Mouse (Mus musculus): ENCODE data around the gene Sncg. TPM values are rescaled to one million over a fixed set of nuclear protein-coding genes. Genes with fewer than 3 reads are reported as not detected.
"Not testable (repeated sequence)": the region's sequence is repeated elsewhere in the genome, so short reads cannot be mapped to it uniquely, and the experiment has no call there.

Sncg gene
- 51.0 and 125 TPM in 2 replicates for polyA plus RNA-seq (2016; fragmentation: Nextera tagmentation; extraction: Ambion mirVana)

DNA sequence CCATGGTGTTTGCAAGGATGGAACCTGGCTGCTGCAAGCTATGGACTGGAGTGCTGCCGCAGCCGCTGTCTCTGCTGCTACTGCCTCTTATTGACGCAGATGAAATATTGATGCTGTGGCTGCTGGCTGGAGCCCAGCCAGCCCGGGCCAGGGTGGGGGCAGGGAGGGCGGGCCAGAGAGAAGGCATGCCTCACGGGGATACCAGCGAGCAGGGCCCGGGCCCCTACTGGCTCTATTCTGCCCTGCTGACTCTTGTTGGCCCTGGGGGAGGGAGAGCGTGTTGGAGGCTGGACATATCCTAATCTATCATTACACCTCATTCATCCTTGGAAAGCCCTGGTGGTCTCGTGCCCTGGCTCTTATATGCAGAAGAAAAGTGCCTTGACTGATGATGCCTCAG is at the start of gene Sncg:
Gene Sncg, minus strand, starts transcription at position 213 of the 400 bp plus-strand sequence.
- Histone ChIP-seq H3K27me3 (ENCODE audit: insufficient read depth, poor library complexity, severe bottlenecking) (no peaks in the 10 kb centered on the region), H3K27ac (peak within 1 kb of the TSS; percentile 71), H3K36me3 (no peaks in the 10 kb centered on the region), H3K4me1 (replicated peaks) (peaks cover 50% of the 10 kb centered on the region), H3K4me3 (peak within 1 kb of the TSS; percentile 28; the same call in 1 of the 2 replicates), H3K9me3 (no peaks in the 10 kb centered on the region)
- 67% methylated on average over 10 of the region's 10 CpGs for WGBS
- no peak for DNase-seq (ENCODE audit: low spot score)

- DNase-seq (ENCODE audit: low spot score) = no peak
- no peaks in the 10 kb centered on the region for H3K27me3 ChIP-seq (ENCODE audit: insufficient read depth, poor library complexity, severe bottlenecking)
- H3K36me3 ChIP-seq = peaks cover 94% of the 10 kb centered on the region
- H3K27ac ChIP-seq = no peak overlapping the region
- H3K4me3 ChIP-seq = no peak overlapping the region
- H3K9me3 ChIP-seq = no peaks in the 10 kb centered on the region
- 98% methylated on average over 1 of the region's 1 CpGs for WGBS
- H3K4me1 ChIP-seq (replicated peaks) = no peaks in the 10 kb centered on the region
Measured at GRCm38 (mm10) chr14:34421078-34421477, 46.5 kb upstream of the Sncg start.

DNA sequence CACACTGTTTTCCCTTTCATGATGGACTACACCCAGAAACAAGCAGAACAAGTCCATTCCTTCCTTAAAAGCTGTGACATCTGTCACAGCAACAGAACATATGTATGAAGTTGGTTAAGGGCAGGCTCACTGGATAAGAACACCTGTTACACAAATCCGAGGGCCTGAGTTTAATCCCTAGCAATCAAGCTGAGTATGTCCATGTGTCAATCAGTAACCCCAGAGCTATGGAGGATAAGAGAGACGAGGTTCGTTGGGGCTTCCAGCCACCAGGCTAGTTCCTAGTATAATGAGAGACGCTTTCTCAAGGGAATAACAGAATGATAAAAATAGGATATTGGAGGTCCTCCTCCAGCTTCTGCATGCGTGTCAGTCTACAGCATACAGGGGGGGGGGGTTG is 42.9 kb upstream of the Sncg start:
- Histone ChIP-seq H3K36me3 (peaks cover 94% of the 10 kb centered on the region), H3K4me3 (no peak overlapping the region), H3K27ac (no peak overlapping the region), H3K27me3 (ENCODE audit: insufficient read depth, poor library complexity, severe bottlenecking) (no peaks in the 10 kb centered on the region), H3K4me1 (replicated peaks) (no peaks in the 10 kb centered on the region), H3K9me3 (no peaks in the 10 kb centered on the region)
- no peak for DNase-seq (ENCODE audit: low spot score)
- 92% methylated on average over 5 of the region's 5 CpGs for WGBS

- 94% methylated on average over 4 of the region's 4 CpGs for WGBS
- not testable (repeated sequence) for H3K9me3 ChIP-seq; H3K27ac ChIP-seq; H3K4me1 ChIP-seq (replicated peaks); DNase-seq (ENCODE audit: low spot score); H3K27me3 ChIP-seq (ENCODE audit: insufficient read depth, poor library complexity, severe bottlenecking); H3K4me3 ChIP-seq
- peaks cover 94% of the 10 kb centered on the region for H3K36me3 ChIP-seq
Measured at GRCm38 (mm10) chr14:34416946-34417345, 42.4 kb upstream of the Sncg start.

DNA sequence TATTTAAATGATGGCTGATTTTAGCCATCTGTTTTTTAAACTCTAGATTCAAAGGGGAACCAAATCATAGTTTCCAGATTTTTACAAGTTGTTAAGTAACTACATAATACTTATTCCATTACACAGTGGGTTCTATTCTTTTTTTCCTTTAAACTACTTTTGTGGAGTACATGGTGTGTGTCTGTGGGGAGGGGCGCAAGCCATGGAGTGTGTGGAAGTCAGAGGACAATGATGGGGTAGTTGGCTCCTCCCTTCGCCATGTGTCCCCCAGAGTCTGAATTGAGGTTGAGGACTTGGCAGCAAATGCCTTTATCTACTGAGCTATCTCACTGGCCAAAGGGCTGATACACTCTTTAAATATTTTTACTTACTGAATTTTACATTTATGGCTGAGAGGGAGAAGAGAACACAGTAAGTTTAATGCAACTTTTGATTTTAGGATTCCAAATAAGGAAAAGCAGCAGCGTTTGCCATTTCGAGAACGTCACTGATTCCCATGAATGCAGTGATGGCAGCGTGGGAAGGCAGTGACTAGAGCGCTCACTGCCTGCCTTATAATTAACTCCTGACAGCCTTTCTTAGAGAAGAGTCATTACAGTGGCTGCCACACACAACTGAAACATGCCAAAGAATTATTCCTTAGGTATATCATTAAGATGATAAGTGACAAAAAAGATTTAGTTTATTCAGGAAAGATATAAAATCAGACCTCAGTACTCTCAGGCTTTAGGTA is 37.7 kb upstream of the Sncg start:
- Histone ChIP-seq H3K4me1 (replicated peaks) (no peaks in the 10 kb centered on the region), H3K4me3 (no peak overlapping the region), H3K9me3 (no peaks in the 10 kb centered on the region), H3K36me3 (peaks cover 94% of the 10 kb centered on the region), H3K27me3 (ENCODE audit: insufficient read depth, poor library complexity, severe bottlenecking) (no peaks in the 10 kb centered on the region), H3K27ac (no peak overlapping the region)
- WGBS = 92% methylated on average over 7 of the region's 7 CpGs
- no peak for DNase-seq (ENCODE audit: low spot score)

GRCm38 (mm10) chr14:34410716-34411115 is 36.1 kb upstream of the Sncg start:
- peaks cover 100% of the 10 kb centered on the region for H3K36me3 ChIP-seq
- 97% methylated on average over 6 of the region's 6 CpGs for WGBS
- H3K27me3 ChIP-seq (ENCODE audit: insufficient read depth, poor library complexity, severe bottlenecking) = no peaks in the 10 kb centered on the region
- H3K4me3 ChIP-seq = no peak overlapping the region
- no peaks in the 10 kb centered on the region for H3K9me3 ChIP-seq
- DNase-seq (ENCODE audit: low spot score) = no peak
- H3K4me1 ChIP-seq (replicated peaks) = no peaks in the 10 kb centered on the region
- no peak overlapping the region for H3K27ac ChIP-seq

- H3K9me3 ChIP-seq = no peaks in the 10 kb centered on the region
- no peak for DNase-seq (ENCODE audit: low spot score)
- no peaks in the 10 kb centered on the region for H3K4me1 ChIP-seq (replicated peaks)
- WGBS = 94% methylated on average over 7 of the region's 7 CpGs
- no peak overlapping the region for H3K4me3 ChIP-seq
- no peaks in the 10 kb centered on the region for H3K27me3 ChIP-seq (ENCODE audit: insufficient read depth, poor library complexity, severe bottlenecking)
- no peak overlapping the region for H3K27ac ChIP-seq
- peaks cover 93% of the 10 kb centered on the region for H3K36me3 ChIP-seq
Measured at GRCm38 (mm10) chr14:34403424-34403823, 28.8 kb upstream of the Sncg start.

GRCm38 (mm10) chr14:34402871-34403270 is 28.3 kb upstream of the Sncg start:
- no peaks in the 10 kb centered on the region for H3K27me3 ChIP-seq (ENCODE audit: insufficient read depth, poor library complexity, severe bottlenecking)
- 91% methylated on average over 8 of the region's 8 CpGs for WGBS
- H3K27ac ChIP-seq = no peak overlapping the region
- no peaks in the 10 kb centered on the region for H3K4me1 ChIP-seq (replicated peaks)
- no peaks in the 10 kb centered on the region for H3K9me3 ChIP-seq
- H3K36me3 ChIP-seq = peaks cover 93% of the 10 kb centered on the region
- no peak overlapping the region for H3K4me3 ChIP-seq
- DNase-seq (ENCODE audit: low spot score) = no peak

GRCm38 (mm10) chr14:34401135-34401534 is 26.5 kb upstream of the Sncg start:
- DNase-seq (ENCODE audit: low spot score) = peak; percentile 66
- Histone ChIP-seq H3K36me3 (peaks cover 86% of the 10 kb centered on the region), H3K9me3 (no peaks in the 10 kb centered on the region), H3K4me3 (no peak overlapping the region), H3K4me1 (replicated peaks) (no peaks in the 10 kb centered on the region), H3K27ac (no peak overlapping the region), H3K27me3 (ENCODE audit: insufficient read depth, poor library complexity, severe bottlenecking) (no peaks in the 10 kb centered on the region)
- 51% methylated on average over 6 of the region's 6 CpGs for WGBS

DNA sequence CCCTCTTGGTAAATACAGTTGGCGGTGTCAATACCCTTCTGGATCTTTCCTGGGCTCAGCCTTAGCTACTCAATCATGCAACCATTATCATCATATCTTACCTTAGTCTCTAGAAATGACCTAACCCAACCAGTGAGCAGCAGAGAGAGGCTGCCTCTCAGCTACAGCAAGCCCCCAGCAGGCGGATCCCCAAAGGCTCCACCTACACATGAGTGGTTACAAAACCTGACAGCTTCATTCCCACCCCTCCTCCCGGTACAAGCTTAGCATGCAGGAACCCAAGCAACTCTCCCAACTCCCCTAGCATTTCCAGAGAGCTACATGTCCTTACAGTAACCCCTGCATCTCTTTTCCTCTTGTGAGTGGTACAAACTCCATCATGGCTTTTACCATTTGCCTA is 25.4 kb upstream of the Sncg start:
- no peaks in the 10 kb centered on the region for H3K27me3 ChIP-seq (ENCODE audit: insufficient read depth, poor library complexity, severe bottlenecking)
- peaks cover 76% of the 10 kb centered on the region for H3K36me3 ChIP-seq
- H3K4me3 ChIP-seq = no peak overlapping the region
- H3K27ac ChIP-seq = no peak overlapping the region
- 93% methylated on average over 3 of the region's 3 CpGs for WGBS
- no peak for DNase-seq (ENCODE audit: low spot score)
- H3K9me3 ChIP-seq = no peaks in the 10 kb centered on the region
- H3K4me1 ChIP-seq (replicated peaks) = no peaks in the 10 kb centered on the region

GRCm38 (mm10) chr14:34399301-34399700 is 24.7 kb upstream of the Sncg start:
- peaks cover 68% of the 10 kb centered on the region for H3K36me3 ChIP-seq
- no peak overlapping the region for H3K27ac ChIP-seq
- H3K27me3 ChIP-seq (ENCODE audit: insufficient read depth, poor library complexity, severe bottlenecking) = no peaks in the 10 kb centered on the region
- WGBS = 92% methylated on average over 6 of the region's 6 CpGs
- no peaks in the 10 kb centered on the region for H3K9me3 ChIP-seq
- DNase-seq (ENCODE audit: low spot score) = no peak
- H3K4me3 ChIP-seq = no peak overlapping the region
- H3K4me1 ChIP-seq (replicated peaks) = no peaks in the 10 kb centered on the region

DNA sequence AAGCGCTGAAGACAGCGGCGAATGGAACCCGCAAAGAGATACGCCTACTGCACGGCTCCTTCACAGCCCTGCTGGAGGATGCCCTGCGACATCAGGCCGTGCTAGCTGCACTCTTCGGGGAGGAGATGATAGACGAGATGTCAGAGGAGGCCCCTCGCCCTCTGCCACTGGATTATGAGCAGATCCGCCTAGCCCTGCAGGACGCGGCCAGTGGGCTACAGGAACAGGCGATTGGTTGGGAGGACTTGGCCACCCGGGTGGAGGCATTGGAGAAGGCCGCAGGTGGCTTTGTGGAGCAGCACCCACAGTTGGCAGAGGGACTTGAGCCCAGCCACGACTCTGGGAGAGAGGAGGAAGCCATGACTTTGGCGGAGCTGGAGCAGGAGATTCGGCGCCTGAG is 24.3 kb upstream of the Sncg start:
- Histone ChIP-seq H3K36me3 (peaks cover 64% of the 10 kb centered on the region), H3K9me3 (no peaks in the 10 kb centered on the region), H3K27ac (no peak overlapping the region), H3K4me3 (no peak overlapping the region), H3K4me1 (replicated peaks) (peaks cover under 1% of the 10 kb centered on the region; the same call in 1 of the 2 replicates), H3K27me3 (ENCODE audit: insufficient read depth, poor library complexity, severe bottlenecking) (no peaks in the 10 kb centered on the region)
- DNase-seq (ENCODE audit: low spot score) = no peak
- WGBS = 91% methylated on average over 21 of the region's 21 CpGs

DNA sequence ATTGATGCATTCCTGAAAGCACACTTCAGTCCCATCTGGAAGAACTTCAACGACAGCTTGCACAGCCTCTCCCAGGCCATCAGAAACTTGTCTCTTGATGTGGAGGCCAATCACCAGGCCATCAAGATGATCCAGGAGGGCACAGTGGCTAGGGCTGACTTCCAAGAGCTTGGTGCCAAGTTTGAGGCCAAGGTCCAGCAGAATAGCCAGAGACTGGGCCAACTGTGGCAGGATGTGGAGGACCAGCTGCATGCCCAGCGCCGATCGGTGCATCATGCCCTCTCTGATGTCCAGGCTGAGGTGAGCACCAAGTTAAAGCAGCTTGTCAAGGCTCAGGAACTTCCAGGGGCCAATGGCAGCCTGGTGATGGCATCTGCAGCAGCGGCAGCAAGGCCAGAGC is 23.3 kb upstream of the Sncg start:
- Histone ChIP-seq H3K4me1 (replicated peaks) (peaks cover 8% of the 10 kb centered on the region; the same call in 1 of the 2 replicates), H3K36me3 (peaks cover 56% of the 10 kb centered on the region), H3K27me3 (ENCODE audit: insufficient read depth, poor library complexity, severe bottlenecking) (no peaks in the 10 kb centered on the region), H3K27ac (no peak overlapping the region), H3K9me3 (no peaks in the 10 kb centered on the region), H3K4me3 (no peak overlapping the region)
- no peak for DNase-seq (ENCODE audit: low spot score)
- WGBS = 94% methylated on average over 5 of the region's 5 CpGs

All from hindbrain, embryonic 10.5 days (tissue).